Mouse (Mus musculus): Measurements from ENCODE around the gene Unc13b. TPM values are rescaled to one million over a fixed set of nuclear protein-coding genes. Genes with fewer than 3 reads are reported as not detected.
"Not testable (repeated sequence)": the region's sequence is repeated elsewhere in the genome, so short reads cannot be mapped to it uniquely, and the experiment has no call there.

Gene Unc13b
- polyA plus RNA-seq, 1 experiment from 2014 or later: 6.3 TPM

DNA sequence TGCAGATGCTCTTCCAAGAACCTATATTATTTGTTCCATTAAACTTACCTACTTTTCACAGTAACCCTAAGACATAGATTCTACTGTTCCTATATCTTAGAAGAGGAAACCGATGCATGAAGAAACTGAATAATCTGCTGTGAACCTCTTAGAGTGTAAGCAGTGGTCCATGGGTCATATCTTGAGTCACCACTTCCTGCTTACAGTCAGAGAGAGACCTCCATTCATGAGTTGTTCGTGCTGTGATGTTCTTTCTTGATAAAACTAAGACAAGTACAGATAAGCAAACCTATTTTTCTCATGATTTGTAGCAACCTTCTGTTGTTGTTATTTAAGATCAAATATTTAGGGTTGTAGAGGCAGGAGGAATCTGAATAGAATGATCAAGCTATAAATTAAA is 57.5 kb downstream of the Unc13b start:
- no peak for ATAC-seq (ENCODE audit: insufficient number of reproducible peaks, low FRiP score, low TSS enrichment, low read depth)

DNA sequence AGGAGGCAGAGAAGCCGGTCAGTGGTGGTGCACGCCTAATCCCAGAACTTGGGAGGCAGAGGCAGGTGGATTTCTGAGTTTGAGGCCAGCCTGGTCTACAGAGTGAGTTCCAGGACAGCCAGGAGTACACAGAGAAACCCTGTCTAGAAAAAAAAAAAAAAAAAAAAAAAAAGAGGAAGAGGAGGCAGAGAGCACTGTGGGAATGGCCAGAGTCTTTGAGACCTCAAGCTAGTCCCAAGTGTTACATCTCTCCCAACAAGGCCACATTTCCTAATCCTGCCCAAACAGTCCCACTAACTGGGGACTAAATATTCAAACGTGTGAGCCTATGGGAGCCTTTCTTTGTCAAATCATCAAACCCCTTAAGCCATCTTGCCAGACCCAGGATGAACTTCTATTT is 71.0 kb downstream of the Unc13b start:
- Histone ChIP-seq H3K27me3 (no peaks in the 10 kb centered on the region), H3K9me3 (replicated peaks) (no peaks in the 10 kb centered on the region), H3K27ac (replicated peaks) (no peak overlapping the region), H3K4me1 (no peaks in the 10 kb centered on the region), H3K4me2 (replicated peaks) (no peak overlapping the region), H3K4me3 (replicated peaks) (no peak overlapping the region), H3K36me3 (no peaks in the 10 kb centered on the region), H3K9ac (no peak overlapping the region)
- ATAC-seq (ENCODE audit: insufficient number of reproducible peaks, low FRiP score, low TSS enrichment, low read depth): no peak
- 84% methylated on average over 3 of the region's 3 CpGs for WGBS

More for the DNA sequence above, 57.5 kb downstream of the Unc13b start:
- WGBS: 85% methylated on average over 2 of the region's 2 CpGs
- Histone ChIP-seq H3K4me3 (replicated peaks) (no peak overlapping the region), H3K27me3 (no peaks in the 10 kb centered on the region), H3K9ac (no peak overlapping the region), H3K4me2 (replicated peaks) (no peak overlapping the region), H3K4me1 (no peaks in the 10 kb centered on the region), H3K36me3 (no peaks in the 10 kb centered on the region), H3K27ac (replicated peaks) (no peak overlapping the region), H3K9me3 (replicated peaks) (no peaks in the 10 kb centered on the region)

DNA sequence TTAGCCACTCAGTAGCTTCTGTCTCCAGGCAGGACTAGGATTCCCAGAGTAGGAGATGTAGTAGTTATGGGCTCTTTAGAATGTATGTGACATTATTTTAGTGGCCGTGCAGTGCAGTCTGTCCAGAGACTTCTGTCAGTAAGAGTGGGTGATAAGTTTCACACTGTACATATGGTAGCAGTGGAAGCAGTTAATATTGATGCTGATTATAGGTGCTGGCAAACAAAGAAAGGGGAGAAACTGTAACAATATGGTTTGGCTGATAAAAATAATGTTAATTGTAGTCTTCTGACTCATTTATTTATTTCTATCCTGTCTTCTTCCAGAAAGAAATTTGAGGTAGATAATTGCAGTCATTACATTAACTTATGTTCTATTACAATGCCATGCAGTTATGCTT is 83.9 kb downstream of the Unc13b start:
- Histone ChIP-seq H3K9ac (no peak overlapping the region), H3K9me3 (replicated peaks) (no peaks in the 10 kb centered on the region), H3K4me3 (replicated peaks) (no peak overlapping the region)

DNA sequence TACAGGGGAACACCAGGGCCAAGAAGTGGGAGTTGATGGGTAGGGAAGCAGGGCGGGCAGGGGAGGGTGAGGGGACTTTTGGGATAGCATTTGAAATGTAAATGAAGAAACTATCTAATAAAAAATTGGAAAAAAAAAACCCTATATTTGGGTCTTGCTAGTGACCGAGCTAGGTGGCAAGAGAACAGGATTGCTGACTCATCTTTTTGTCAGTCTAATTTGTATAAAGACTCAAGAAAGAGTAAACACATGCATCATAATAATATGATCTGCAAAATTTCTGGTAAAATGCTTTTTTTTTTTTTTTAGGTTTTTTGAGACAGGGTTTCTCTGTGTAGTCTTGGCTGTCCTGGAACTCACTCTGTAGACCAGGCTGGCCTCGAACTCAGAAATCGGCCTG is 93.7 kb downstream of the Unc13b start:
- ATAC-seq (ENCODE audit: insufficient number of reproducible peaks, low FRiP score, low TSS enrichment, low read depth); H3K9ac ChIP-seq; H3K4me3 ChIP-seq (replicated peaks); H3K27ac ChIP-seq (replicated peaks); H3K4me2 ChIP-seq (replicated peaks); H3K9me3 ChIP-seq (replicated peaks); H3K27me3 ChIP-seq; H3K36me3 ChIP-seq; H3K4me1 ChIP-seq: not testable (repeated sequence)
- WGBS: 91% methylated on average over 4 of the region's 4 CpGs

More for the DNA sequence above, 83.9 kb downstream of the Unc13b start:
- Histone ChIP-seq H3K27ac (replicated peaks) (no peak overlapping the region), H3K4me2 (replicated peaks) (no peak overlapping the region), H3K27me3 (no peaks in the 10 kb centered on the region), H3K4me1 (no peaks in the 10 kb centered on the region), H3K36me3 (no peaks in the 10 kb centered on the region)
- no peak for ATAC-seq (ENCODE audit: insufficient number of reproducible peaks, low FRiP score, low TSS enrichment, low read depth)
- WGBS: 89% methylated on average over 1 of the region's 1 CpGs

DNA sequence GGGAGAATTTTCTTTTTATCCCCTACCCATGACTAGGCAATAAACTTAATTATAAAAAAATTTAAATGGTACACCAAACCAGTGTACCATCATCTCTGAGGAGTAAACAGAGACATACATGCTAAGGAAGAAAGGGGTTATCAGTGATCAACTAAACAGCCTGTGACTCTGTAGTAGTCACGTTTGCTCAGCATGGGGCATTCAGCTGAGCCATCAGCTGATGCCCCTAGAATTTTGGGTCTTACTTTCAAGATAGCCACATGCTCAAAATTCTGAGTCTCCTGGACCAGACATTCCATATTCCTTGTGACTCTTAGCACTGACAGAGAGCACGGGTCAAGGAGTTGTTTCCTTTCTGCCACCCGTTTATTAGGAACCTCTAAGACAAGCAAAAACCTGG is 101.3 kb downstream of the Unc13b start:
- no peak overlapping the region for H3K4me3 ChIP-seq (replicated peaks)
- WGBS: 29% methylated on average over 3 of the region's 3 CpGs

DNA sequence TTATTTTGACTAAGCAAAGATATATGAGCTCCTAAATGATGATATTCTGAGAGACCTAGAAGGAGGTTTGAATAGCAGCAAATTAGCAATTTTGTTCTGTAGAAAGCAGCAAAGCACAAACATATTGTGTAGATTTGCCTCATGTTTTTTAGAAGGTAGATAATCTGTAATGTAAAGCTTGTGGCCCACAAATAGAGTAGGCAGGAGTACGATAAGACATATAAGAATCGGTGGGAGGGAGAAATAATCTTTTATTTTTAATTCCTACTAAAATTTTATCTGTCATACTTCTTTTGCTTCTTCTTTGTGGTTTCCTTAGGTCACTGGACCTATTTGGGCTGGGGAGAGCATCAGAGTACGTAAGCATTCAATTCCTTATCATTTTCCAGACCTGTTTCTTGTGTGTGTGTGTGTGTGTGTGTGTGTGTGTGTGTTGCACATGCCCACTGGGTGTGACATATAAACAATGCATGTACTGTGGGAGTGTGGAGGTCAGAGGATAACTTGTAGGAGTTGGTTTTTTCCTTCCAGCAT is 102.4 kb downstream of the Unc13b start:
- 91% methylated on average over 3 of the region's 3 CpGs for WGBS
- Histone ChIP-seq H3K27me3 (no peaks in the 10 kb centered on the region), H3K4me1 (no peaks in the 10 kb centered on the region), H3K9me3 (replicated peaks) (no peaks in the 10 kb centered on the region), H3K27ac (replicated peaks) (no peak overlapping the region), H3K9ac (no peak overlapping the region), H3K36me3 (no peaks in the 10 kb centered on the region), H3K4me2 (replicated peaks) (no peak overlapping the region), H3K4me3 (replicated peaks) (no peak overlapping the region)
- ATAC-seq (ENCODE audit: insufficient number of reproducible peaks, low FRiP score, low TSS enrichment, low read depth): no peak

More for the DNA sequence above, 101.3 kb downstream of the Unc13b start:
- H3K36me3 ChIP-seq: no peaks in the 10 kb centered on the region
- no peak overlapping the region for H3K27ac ChIP-seq (replicated peaks)
- H3K4me1 ChIP-seq: no peaks in the 10 kb centered on the region
- no peak overlapping the region for H3K9ac ChIP-seq
- ATAC-seq (ENCODE audit: insufficient number of reproducible peaks, low FRiP score, low TSS enrichment, low read depth): no peak
- no peak overlapping the region for H3K4me2 ChIP-seq (replicated peaks)
- no peaks in the 10 kb centered on the region for H3K9me3 ChIP-seq (replicated peaks)
- no peaks in the 10 kb centered on the region for H3K27me3 ChIP-seq

DNA sequence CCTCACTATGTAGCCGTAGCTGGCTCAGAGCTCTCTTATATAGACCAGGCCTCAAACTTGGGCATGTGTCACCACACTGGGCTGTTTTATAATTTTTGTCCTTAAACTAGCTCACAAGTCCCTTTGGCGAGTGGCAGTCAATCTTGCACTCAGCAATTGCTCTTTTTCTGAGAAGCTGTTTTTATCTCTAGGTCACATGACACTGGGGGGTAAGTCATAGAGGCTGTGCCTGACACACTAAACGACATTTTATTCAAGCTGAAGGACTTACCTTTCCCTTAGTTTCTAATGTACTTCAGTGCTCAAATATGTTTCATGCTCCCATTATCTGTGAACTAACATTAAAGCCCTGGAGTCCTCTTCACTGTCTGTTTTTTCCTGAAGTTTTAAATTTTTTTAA is 104.5 kb downstream of the Unc13b start:
- H3K27me3 ChIP-seq: no peaks in the 10 kb centered on the region
- no peak for ATAC-seq (ENCODE audit: insufficient number of reproducible peaks, low FRiP score, low TSS enrichment, low read depth)
- H3K27ac ChIP-seq (replicated peaks): no peak overlapping the region
- H3K36me3 ChIP-seq: no peaks in the 10 kb centered on the region
- no peaks in the 10 kb centered on the region for H3K9me3 ChIP-seq (replicated peaks)
- H3K4me3 ChIP-seq (replicated peaks): no peak overlapping the region
- no peak overlapping the region for H3K9ac ChIP-seq
- WGBS: 66% methylated on average over 3 of the region's 3 CpGs
- no peaks in the 10 kb centered on the region for H3K4me1 ChIP-seq
- H3K4me2 ChIP-seq (replicated peaks): no peak overlapping the region

DNA sequence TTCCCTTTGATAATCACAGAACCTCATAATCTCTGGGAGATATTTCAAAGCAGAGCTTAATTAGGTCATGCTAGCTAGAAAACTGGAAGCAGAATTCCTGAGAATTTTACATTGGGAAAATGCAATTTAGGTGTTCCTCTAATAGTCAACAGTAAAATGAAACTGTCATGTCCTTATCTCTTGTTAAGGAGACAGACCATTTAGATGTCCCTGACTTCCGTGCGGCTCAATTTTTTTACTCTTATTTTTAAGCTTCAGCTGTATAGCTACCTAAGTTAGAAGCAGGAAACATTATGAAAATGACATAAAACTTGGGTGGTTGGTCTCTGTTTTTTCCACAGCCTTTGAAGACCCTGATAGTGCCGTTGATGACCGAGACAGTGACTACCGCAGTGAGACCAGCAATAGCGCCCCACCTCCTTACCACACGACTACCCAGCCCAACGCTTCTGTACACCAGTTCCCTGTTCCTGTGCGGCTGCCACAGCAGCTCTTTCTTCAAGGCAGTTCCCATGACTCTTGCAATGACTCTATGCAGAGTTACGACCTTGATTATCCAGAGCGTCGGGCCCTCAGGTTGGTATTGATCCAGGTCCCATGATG is 106.8 kb downstream of the Unc13b start:
- no peak overlapping the region for H3K27ac ChIP-seq (replicated peaks)
- no peak overlapping the region for H3K9ac ChIP-seq
- H3K4me1 ChIP-seq: no peaks in the 10 kb centered on the region
- no peak overlapping the region for H3K4me3 ChIP-seq (replicated peaks)
- H3K36me3 ChIP-seq: no peaks in the 10 kb centered on the region
- ATAC-seq (ENCODE audit: insufficient number of reproducible peaks, low FRiP score, low TSS enrichment, low read depth): no peak
- H3K4me2 ChIP-seq (replicated peaks): no peak overlapping the region
- H3K27me3 ChIP-seq: no peaks in the 10 kb centered on the region
- no peaks in the 10 kb centered on the region for H3K9me3 ChIP-seq (replicated peaks)
- WGBS: 91% methylated on average over 12 of the region's 12 CpGs

DNA sequence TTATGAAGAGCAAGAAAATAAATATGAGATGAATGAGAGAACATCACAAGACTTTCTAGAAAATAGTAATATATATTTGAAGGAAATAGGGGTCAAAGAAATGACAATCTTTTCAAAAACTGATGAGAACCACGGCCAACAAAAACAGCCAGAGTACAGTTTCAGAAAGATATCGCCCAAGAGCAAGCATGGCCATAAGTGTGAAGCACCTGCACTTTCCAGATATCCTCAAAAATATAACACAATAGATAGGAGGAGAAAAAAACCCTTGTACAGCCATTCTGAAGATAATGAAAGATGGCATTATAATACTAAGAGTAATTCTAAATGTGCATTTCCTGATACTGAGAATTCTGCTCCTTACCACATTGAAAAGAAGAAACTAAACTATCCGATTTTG is 111.3 kb downstream of the Unc13b start:
- no peaks in the 10 kb centered on the region for H3K9me3 ChIP-seq (replicated peaks)
- H3K27ac ChIP-seq (replicated peaks): no peak overlapping the region
- no peaks in the 10 kb centered on the region for H3K36me3 ChIP-seq
- ATAC-seq (ENCODE audit: insufficient number of reproducible peaks, low FRiP score, low TSS enrichment, low read depth): no peak
- no peaks in the 10 kb centered on the region for H3K27me3 ChIP-seq
- H3K4me2 ChIP-seq (replicated peaks): no peak overlapping the region
- no peak overlapping the region for H3K4me3 ChIP-seq (replicated peaks)
- WGBS: 81% methylated on average over 3 of the region's 3 CpGs
- no peaks in the 10 kb centered on the region for H3K4me1 ChIP-seq
- H3K9ac ChIP-seq: no peak overlapping the region

DNA sequence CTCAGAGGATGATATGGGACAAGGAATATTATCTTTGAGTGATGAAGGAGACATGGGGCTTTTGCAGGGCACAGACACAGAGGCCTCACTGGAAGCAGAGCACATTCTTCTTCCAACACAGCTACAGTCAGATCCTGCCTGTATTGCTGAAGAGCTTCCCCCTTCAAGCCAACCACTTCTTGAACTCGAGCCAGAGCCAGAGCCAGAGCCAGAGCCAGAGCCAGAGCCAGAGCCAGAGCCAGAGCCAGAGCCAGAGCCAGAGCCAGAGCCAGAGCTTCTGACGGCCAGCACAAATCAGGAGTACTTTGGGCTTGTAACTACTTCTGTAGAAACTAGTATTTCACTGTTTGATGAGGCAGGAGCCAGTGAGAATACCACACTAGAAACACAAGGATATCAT is 118.4 kb downstream of the Unc13b start:
- H3K4me3 ChIP-seq (replicated peaks): no peak overlapping the region
- no peak overlapping the region for H3K4me2 ChIP-seq (replicated peaks)
- no peaks in the 10 kb centered on the region for H3K9me3 ChIP-seq (replicated peaks)
- 70% methylated on average over 2 of the region's 2 CpGs for WGBS
- ATAC-seq (ENCODE audit: insufficient number of reproducible peaks, low FRiP score, low TSS enrichment, low read depth): no peak
- no peaks in the 10 kb centered on the region for H3K27me3 ChIP-seq
- no peaks in the 10 kb centered on the region for H3K36me3 ChIP-seq
- no peaks in the 10 kb centered on the region for H3K4me1 ChIP-seq
- H3K9ac ChIP-seq: no peak overlapping the region
- H3K27ac ChIP-seq (replicated peaks): no peak overlapping the region

DNA sequence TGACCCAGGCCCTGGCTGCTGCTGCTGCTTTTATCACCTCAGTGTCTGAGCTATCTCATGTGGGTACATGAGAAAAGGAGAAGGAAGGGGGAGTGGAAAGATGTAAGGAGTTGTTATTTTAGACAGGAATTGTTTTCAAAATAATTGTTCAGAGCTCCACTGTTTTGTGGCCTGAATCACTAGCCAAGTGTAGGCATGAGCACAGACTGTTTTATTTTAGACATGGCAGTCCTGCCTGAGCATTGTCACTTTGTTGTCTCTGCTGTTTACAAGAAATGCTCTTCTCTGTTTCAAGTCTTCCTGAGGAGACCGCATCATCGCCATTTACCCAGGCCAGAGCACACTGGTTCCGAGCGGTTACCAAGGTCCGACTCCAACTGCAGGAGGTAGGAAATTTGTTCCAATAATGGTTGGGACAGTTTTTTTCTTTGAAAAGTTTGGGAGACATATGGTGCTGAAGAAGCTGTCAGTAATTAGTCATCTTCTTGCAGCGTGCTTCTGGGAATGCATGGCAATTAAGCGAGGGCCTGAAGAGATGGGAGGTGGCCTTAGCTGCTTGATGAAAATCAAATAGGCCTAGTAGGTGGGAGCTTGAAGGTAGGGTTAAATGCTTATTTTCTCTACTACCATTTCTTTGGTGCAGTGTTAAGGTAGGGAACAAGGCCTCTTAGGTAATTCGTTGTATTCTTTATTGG is 123.9 kb downstream of the Unc13b start:
- H3K9ac ChIP-seq: no peak overlapping the region

DNA sequence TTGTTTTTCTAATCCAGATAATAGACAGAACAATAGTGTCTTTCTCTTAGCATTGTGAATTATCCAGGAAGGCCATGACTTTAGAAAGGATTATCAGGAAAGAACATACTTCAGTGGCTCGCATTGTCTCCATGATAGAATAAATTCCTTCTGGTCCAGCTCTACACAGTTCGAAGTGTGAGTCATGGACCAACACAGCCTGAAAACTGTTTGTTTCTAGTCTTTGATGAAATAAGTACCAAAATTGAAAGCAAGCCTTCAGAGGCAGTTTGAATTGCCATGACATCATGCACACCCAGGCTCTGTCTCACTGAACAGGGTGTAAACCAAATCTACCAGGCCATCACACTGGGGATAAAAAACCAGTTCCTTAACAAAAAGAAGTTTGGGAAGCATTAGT is 128.7 kb downstream of the Unc13b start:
- H3K4me3 ChIP-seq (replicated peaks): no peak overlapping the region
- no peaks in the 10 kb centered on the region for H3K27me3 ChIP-seq
- 80% methylated on average over 2 of the region's 2 CpGs for WGBS
- no peaks in the 10 kb centered on the region for H3K4me1 ChIP-seq
- ATAC-seq (ENCODE audit: insufficient number of reproducible peaks, low FRiP score, low TSS enrichment, low read depth): no peak
- no peaks in the 10 kb centered on the region for H3K36me3 ChIP-seq
- no peak overlapping the region for H3K27ac ChIP-seq (replicated peaks)
- no peaks in the 10 kb centered on the region for H3K9me3 ChIP-seq (replicated peaks)
- no peak overlapping the region for H3K4me2 ChIP-seq (replicated peaks)
- no peak overlapping the region for H3K9ac ChIP-seq

More for the DNA sequence above, 123.9 kb downstream of the Unc13b start:
- H3K27ac ChIP-seq (replicated peaks): no peak overlapping the region
- no peaks in the 10 kb centered on the region for H3K27me3 ChIP-seq
- H3K36me3 ChIP-seq: no peaks in the 10 kb centered on the region
- no peak for ATAC-seq (ENCODE audit: insufficient number of reproducible peaks, low FRiP score, low TSS enrichment, low read depth)
- no peaks in the 10 kb centered on the region for H3K9me3 ChIP-seq (replicated peaks)
- 81% methylated on average over 8 of the region's 8 CpGs for WGBS
- no peak overlapping the region for H3K4me2 ChIP-seq (replicated peaks)
- H3K4me1 ChIP-seq: no peaks in the 10 kb centered on the region
- H3K4me3 ChIP-seq (replicated peaks): no peak overlapping the region

Data from embryonic facial prominence, embryonic 15.5 days (tissue).